Mouse (Mus musculus) thymus, adult 2 months (tissue): Measurements from ENCODE around the gene Aco2.

Source experiments
- CTCF ChIP-seq: fragments of 200-500 bp; IDR thresholded peaks from 2 replicates; pipeline ENCODE4 v1.5.1; 2012; ENCODE audit warnings: mild to moderate bottlenecking, control low read depth, low read length, moderate library complexity, borderline replicate concordance; ENCODE audit not compliant: control insufficient read depth, poor library complexity, insufficient read depth; ENCODE audit errors: extremely low read depth
- POLR2A ChIP-seq: fragments of 200-500 bp; IDR thresholded peaks from 2 replicates; pipeline ENCODE4 v1.6.1; 2012; ENCODE audit warnings: mild to moderate bottlenecking, low read length, control low read depth, moderate library complexity; ENCODE audit not compliant: control insufficient read depth, poor library complexity, insufficient read depth; ENCODE audit errors: extremely low read depth

DNA sequence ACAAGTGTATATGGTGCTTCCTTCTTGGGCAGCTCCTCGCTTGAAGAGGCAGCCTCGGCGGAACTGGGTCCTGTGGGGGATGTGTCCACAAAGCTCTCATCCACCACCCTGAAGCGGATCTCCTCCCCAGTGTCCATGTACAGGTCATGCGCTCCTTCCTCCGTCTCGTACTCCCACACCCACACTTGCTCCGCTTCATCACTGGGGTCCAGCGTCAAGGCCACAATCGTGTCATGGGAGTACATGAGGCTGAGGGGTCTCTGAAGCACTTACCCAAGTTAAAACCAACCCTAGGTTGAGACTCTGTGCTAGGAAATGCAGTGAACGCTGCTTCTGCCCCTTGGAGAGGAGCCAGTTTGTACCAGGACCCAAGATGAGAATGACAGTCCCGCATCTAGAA is 45.1 kb downstream of the Aco2 start:
- TF ChIP-seq CTCF (no peak), POLR2A (no peak)
